Mouse (Mus musculus) G1E-ER4 (cell line): ENCODE data around the gene Kif21a. TPM values are rescaled to one million over a fixed set of nuclear protein-coding genes. Genes with fewer than 3 reads are reported as not detected.

Experiments
- GATA1 ChIP-seq: IDR thresholded peaks from one replicate; pipeline ENCODE4 v1.8.0; 2012; ENCODE audit warnings: low read length, inconsistent platforms
- polyA plus RNA-seq: library from polyadenylated mRNA; stranded (reverse); fragments of >175 nt; gene quantifications from 2 replicates; pipeline ENCODE4 v1.2.3, GENCODE M21; 2012

Kif21a gene
- not detected in 2 replicates for polyA plus RNA-seq

DNA sequence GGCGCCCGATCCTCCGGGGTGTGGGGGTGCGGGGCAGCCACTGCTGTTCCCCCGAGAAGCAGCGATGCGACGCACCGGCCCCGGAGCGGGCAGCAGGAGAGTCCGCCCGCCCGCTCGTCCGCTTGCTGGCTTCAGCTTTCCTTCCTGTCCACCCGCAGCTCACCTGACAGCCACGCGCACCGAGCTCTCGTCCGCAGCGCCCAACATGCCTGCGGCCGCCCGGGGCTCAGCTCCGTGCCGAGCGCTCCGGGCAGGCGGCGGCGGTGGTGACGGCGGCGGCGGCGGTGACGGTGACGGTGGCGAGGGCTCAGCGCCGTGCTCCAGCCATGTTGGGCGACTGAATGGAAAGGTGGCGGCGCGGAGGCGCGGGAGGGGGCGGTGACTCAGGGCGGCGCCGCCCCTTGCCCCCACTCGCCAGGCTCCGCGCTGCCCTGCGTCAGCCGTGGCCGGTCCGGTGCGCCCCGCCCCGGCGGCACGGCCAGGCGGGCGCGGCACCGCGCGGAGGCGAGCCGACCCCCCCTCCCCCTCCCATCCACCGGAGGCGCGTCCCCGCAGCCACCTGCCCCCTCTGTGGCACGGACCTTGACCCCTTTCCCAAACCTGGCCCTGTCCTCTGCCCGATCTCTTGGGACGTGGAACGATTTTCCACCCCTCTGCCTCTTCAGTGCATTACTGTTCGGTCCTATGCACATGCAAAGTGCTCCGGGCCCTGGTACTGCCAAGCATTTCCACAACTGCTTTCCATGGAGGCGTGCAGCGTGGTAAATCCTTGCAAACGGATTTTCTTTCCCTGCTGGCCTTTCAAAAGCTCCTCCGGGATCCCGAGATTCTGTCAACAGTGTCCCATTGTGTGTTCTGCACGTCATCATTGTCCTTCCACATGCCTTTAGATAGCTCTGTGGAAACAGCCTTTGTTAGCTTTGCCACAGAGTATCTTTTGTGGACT lies at the start of gene Kif21a:
Kif21a (minus strand) TSS at position 453 of the 946 bp plus-strand sequence.
- TF ChIP-seq GATA1, result no peak

DNA sequence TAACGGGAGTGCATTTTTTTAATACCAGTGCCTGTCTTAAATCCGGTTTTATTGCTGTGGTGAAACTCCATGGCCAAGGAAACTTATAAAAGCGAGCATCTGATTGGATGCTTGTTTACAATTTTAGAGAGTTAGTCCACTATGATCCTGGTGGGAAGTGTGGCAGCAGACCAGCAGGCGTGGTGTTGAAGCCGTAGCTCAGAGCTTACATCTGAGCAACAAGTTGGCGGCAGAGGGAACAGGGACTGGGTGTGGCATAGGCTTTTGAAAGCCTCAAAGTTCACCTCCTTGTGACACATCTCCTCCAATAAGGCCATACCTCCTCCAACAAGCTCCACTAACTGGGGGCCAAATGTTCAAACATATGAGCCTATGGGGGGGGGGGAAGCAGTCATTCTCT lies 46.9 kb upstream of the Kif21a start:
- no peak for TF ChIP-seq GATA1

DNA sequence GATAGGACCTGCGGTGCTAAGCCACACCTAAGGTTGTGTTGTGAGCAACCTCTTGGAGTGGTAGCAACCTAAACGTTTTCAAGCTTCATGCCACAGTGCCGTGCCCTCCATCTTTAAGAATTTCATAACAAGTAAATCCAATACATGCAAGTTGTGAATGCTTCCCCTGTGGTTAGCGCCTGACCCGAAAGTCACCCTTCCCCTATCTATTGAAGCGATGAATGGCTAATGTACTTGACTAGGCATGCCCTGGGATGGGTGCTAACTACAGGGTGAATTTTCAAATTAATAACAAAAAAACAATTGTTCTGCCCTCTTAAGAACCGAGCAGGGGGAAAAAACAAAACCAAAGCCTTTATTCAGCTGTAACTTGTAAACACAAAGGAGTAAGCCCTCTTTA lies 39.7 kb upstream of the Kif21a start:
- no peak for TF ChIP-seq GATA1

DNA sequence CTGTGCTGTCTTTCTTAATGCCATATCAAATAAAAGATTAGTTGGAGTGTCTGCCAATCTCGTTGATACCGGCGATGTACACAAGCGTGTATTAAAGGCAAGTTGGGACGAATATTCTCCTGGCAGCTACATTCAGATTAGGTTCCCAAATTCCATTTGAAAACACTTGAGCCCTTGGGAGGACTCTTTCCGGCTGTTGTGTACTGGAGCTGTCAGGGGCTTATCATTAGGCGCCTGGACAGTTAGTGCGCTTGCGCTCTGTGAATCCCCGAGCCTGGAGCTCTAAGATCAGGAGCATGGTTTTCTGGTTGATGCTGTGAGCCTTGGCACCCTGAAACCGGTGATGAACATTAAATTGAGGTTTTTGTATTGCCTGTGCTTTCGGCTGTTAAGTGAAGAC lies 38.3 kb upstream of the Kif21a start:
- TF ChIP-seq GATA1, result no peak

DNA sequence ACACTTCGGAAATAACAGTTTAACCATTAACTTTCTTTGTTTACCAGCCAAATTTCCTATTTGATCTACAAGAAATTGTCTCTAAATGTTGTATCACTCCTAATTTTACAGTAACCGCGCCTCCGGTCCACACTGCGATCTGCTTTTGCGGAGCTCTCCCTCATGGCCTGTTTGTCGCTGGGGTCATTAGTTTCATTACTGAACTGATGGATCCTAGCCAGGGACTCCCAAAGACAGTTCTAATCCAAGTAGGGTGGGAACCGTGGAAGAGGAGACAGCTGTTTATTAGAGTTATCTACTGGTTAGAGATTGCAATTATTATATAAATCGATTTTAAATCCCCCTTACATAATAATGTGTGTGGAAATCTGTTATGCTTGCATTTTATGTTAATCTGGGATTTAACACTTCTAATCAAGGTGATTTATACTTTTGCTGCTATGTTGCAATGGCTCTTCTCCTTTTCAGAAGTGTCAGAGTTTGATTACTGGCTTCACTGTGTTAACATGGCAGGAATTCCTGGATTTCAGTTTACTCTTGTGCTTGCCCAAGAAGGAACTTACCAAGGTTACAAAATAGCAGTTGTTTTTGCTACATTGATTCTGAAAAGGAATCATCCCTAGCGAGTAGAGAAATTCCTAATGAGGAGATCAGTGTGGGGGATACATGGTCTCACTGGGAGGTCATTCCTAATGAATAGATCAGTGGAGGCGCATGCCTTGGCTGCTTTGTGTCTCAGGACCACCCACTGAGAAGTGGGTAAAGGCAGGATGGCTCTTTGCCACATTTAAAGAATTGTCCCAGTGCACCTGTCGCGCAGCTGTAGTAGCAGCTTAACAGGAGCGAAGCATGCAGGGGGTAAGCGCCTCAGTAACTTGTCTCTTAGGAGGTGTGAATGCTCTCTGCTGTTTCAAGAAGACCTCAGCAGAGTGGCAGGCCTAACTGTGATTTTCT lies 28.0 kb upstream of the Kif21a start:
- no peak for TF ChIP-seq GATA1

DNA sequence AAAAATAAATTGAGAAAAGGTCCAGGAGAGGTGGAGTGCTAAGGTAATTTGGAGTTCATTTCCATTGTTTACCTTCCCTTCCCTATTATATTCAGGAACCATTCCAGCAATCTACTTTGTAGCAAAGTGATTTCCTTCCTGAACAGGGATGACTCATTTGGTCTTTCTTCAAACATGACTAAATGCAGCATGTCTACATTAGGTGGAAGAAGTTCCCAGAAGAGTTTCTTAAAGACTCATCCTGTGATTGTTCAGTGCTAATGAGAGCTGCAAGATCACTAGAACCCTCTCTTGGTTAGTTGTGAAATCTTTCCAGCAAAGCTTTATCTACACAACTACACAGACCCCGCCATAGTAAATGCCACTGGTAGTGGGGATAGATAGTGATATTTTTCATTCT lies 22.7 kb upstream of the Kif21a start:
- no peak for TF ChIP-seq GATA1

DNA sequence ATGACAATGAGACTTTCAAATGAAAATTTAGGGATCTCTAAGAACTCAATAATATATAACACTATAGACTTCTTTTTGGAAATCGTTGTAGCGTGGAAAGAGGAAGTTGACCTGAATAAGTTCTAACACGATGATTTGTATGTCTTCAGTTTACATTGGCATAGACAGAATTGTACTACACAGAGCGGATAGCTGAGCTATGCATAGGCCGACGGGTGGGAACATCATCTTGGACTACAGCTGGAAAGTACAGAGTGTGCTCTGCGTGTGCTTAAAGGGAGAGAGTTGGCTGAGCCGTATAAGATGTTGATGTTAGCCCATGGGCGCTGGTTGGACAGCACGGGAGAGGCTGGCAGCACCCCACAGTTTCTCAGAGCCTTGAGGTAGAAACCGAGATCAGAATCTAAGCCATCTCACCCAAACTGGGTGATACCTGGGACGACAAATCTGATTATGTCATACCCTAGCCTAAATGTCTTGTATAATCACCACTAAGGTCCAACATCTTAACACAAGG lies 14.6 kb upstream of the Kif21a start:
- no peak for TF ChIP-seq GATA1

DNA sequence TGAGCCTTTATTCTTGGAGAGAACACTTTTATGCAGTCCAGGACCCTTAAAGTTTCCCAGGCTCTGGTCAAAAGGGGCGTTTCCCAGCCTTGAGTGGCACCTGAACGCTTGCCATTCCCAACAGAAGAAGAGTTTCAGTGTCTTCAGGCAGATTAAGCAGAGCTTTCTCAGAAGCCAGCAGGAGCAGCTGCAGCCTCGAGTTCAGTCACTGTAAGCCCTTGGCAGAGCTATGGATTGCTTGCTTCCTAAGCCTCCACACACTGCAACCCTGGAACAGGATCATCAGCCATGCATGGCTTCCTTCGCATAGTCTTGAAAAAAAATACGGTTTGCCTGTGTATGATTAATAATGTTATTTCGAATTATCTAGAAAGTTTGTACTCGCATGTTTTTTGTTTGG lies 14.1 kb upstream of the Kif21a start:
- no peak for TF ChIP-seq GATA1

DNA sequence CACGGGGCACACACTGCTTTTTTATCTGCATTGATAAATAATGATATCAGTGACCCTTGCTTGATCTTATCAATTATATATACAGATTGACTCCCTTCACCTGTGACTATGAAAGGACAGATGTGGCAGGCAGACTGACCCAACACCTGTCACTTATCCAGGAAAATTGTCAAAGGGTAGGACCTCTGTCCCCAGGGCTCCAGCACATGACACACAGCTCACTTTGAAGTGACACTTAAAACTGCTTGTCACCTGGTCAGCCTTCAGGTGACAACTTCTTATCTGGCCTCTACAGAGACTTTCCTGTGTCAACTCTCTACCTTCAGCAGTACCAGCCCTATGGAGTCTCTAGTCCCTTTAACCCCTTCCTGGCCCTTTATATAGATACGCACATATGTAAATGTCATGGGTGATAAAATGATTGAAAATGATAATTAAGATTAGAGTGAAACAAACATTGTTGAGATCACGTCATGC lies 7.2 kb upstream of the Kif21a start:
- TF ChIP-seq GATA1, result no peak

DNA sequence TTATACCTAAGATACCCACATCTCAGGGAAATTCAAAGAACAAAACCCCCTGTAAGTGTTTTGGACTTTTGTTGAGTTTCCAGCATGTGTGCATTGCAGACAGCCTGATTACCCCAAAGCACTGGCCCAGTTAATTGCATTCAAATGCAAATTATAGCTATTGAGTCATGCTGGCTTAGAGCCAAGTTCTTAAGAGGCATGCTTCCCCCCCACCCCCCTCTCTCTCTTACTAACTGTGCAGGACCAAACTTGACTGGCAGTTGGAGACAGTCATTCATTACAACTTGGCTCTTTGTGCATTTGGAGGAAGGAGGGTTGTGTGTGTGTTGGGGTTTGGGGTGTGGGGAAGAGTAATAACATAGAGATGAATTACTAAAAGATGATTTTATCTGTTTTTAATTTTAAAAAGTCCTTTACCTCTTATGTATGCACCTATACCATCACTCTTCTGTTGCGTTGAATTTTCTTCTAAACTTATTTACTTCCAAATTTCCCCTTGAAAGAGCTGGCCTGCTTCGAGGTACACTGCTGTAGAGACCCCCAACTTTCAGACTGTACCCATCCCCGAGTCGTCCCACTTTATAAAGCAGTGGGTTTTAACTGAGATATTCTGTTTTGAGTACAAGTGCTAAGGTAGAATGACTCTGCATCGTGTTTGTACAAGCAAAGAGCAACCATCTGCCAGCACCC lies 6.6 kb upstream of the Kif21a start:
- TF ChIP-seq GATA1, result no peak

DNA sequence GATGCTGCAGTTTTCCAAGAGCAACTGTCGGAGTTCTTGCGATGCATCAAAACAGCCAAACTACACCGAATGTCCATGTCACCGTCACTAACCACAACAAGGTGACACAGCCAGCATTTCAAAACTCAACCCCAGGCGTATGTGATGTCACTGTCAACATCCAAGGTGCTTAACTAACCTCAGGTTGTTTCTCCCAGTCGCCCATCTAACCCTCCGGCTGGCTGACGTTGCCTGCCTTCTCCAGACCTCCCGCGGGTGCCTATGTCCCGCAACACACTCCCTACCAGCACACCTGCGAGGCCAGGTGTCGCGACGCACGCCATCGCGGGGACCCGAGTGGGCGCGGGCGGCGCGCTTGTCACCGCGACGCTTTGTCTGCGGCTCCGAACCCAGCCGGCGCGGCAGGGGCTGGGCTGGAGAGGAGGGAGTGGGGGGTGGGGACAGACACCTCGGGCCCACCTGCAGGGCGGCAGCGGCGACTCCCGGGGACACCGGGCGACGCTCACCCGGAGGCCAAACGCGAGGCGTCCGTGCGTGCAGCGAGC lies 725 bp downstream of the Kif21a start:
- TF ChIP-seq GATA1, result no peak

DNA sequence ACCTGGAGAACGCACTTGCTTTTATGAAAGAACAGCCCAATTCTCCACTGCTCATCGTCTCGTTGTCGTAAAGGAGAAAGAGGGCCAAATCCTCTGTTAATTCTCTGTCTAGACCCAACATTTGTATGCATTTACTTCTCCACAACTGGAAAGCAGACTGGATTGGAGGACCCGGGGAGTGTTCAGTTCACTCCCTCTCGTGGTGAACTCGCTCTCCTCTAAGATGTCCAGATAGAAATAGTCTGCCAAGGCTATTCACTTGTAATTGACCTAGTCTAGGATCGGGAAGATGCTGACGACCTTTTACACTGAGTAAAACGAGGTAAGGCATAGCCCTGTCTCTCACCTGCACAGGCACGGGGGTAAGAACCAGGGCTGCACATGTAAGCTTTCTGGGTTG lies 2.1 kb downstream of the Kif21a start:
- TF ChIP-seq GATA1, result no peak

DNA sequence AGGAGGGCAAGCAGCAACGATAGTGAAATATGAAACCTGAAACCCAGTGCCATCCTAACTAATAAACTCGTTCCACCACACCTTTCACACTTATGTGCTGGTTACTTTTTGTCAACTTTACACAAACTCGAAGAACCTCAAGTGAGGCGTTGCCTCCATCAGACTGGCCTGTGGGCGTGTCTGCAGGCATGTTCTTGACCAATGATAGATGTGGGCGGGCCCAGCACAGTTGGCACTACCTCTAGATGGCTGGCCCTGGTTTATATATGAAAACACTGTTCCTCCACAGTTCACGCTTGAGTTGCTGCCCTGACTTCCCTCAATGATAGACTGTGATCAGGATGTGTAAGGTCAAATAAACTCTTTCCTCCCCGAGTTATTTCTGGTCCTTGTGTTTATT lies 3.2 kb downstream of the Kif21a start:
- TF ChIP-seq GATA1, result no peak

DNA sequence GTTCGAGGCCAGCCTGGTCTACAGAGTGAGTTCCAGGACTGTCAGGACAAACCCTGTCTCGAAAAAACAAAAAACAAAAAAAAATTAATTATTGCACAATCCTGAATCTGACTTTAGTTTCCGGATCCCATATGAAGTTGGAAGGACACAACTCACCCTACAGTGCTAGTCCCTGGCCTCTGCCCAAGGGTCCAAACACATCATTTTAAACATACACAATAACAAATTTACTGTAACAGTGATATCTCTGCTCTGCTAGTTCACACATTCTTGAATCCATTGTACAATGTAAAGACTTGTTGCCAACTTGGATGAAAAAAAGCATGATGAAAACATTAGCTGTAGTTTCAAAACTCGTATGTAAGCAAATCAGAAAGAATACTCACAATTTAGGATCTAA lies 6.5 kb downstream of the Kif21a start:
- no peak for TF ChIP-seq GATA1

DNA sequence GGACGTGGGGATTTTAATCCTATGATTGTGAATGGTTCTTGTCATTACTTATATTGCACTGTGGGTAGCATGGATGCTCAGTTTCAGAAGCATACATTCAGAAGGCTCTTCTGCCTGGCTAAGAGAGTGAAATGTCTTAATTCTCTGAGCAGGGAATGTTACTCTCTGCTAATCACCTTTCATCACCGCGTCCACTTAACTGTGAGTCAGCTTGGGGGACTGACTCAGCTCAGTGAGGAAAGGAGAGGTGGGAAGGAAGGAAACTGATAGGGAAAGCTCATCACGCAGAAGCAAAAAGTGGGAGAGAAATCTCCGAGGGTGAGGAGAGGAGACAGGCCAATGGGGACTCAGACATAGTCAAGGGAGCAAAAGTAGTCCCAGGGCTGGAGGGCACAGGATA lies 10.9 kb downstream of the Kif21a start:
- no peak for TF ChIP-seq GATA1

DNA sequence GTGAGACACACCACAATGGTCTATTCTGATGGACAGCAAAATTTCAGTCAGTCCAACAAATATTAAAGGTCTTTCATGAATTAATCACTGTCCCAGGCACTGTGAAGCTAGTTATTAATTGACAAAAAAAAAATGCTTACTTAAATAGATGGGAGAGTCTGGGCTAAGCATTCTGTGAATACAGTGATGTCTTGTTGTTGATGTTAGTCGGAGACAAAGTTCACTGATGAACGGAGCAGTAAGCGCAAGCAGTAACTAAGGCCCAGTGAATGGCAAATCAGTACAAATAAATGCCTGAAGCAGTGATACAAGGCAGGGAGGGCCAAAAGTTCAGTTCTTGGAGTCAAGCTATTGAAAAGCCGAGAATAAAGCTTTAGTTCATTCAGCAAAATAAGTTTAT lies 15.7 kb downstream of the Kif21a start:
- TF ChIP-seq GATA1, result no peak
